Mouse (Mus musculus) ES-E14 (cell line): ENCODE data around the gene Ltbp1. TPM values are rescaled to one million over a fixed set of nuclear protein-coding genes. Genes with fewer than 3 reads are reported as not detected.
A peak's percentile ranks its signal among the peaks of the same experiment; 100 is the strongest.

Experiments
- DNase-seq: peaks from one replicate; pipeline ENCODE4 v3.0.0-alpha.2; 2013; ENCODE audit warnings: low read depth, low spot score
- H3K27ac ChIP-seq: 2 replicates; pipeline ENCODE4 v1.5.1; 2012; ENCODE audit warnings: low read depth, mild to moderate bottlenecking, low read length, moderate library complexity, mixed read lengths; ENCODE audit not compliant: poor library complexity, insufficient read depth, severe bottlenecking
- H3K36me3 ChIP-seq: 2 replicates; pipeline ENCODE4 v1.6.1; 2012; ENCODE audit warnings: mild to moderate bottlenecking, low read length, moderate library complexity, mixed read lengths; ENCODE audit not compliant: control insufficient read depth, poor library complexity, insufficient read depth, severe bottlenecking
- H3K4me1 ChIP-seq, 2 experiments: fragments of 150-350 bp in 1 of 2; sonication (generic) in 1 of 2; 2 replicates each; pipeline ENCODE4 v1.6.1; 2012; ENCODE audit warnings: low read length in 2 of 2, mild to moderate bottlenecking in 1 of 2, mixed read lengths in 1 of 2; ENCODE audit not compliant: control insufficient read depth in 2 of 2, insufficient read depth in 2 of 2, poor library complexity in 1 of 2
- H3K4me3 ChIP-seq, 2 experiments: fragments of 150-350 bp in 1 of 2; sonication (generic) in 1 of 2; 2 replicates each; pipeline ENCODE4 v1.5.1; 2012; ENCODE audit warnings: low read length in 2 of 2, low read depth in 1 of 2, mild to moderate bottlenecking in 1 of 2, mixed read lengths in 1 of 2; ENCODE audit not compliant: insufficient read depth in 1 of 2, poor library complexity in 1 of 2, severe bottlenecking in 1 of 2
- H3K9ac ChIP-seq: 2 replicates; pipeline ENCODE4 v1.6.1; 2012; ENCODE audit warnings: low read depth, mild to moderate bottlenecking, low read length, mixed read lengths; ENCODE audit not compliant: poor library complexity, insufficient read depth, severe bottlenecking
- H3K9me3 ChIP-seq: fragments of 150-350 bp; sonication (generic); 2 replicates; pipeline ENCODE4 v1.6.1; 2012; ENCODE audit warnings: low read depth, mild to moderate bottlenecking, low read length; ENCODE audit not compliant: control insufficient read depth, insufficient read depth
- CHD2 ChIP-seq: IDR thresholded peaks from 2 replicates; pipeline ENCODE4 v1.6.1; 2014; ENCODE audit warnings: mild to moderate bottlenecking, low read depth, low read length, inconsistent platforms
- HCFC1 ChIP-seq: IDR thresholded peaks from 2 replicates; pipeline ENCODE4 v1.6.1; 2012; ENCODE audit warnings: low read length, inconsistent platforms, borderline replicate concordance; ENCODE audit not compliant: insufficient read depth
- MAFK ChIP-seq: IDR thresholded peaks from 2 replicates; pipeline ENCODE4 v1.6.1; 2014; ENCODE audit warnings: mild to moderate bottlenecking, low read depth, low read length, inconsistent platforms; ENCODE audit not compliant: insufficient read depth
- ZC3H11A ChIP-seq: IDR thresholded peaks from 2 replicates; pipeline ENCODE4 v1.6.1; 2012; ENCODE audit warnings: low read depth, mild to moderate bottlenecking, inconsistent platforms, low read length, borderline replicate concordance
- ZNF384 ChIP-seq: IDR thresholded peaks from 2 replicates; pipeline ENCODE4 v1.6.1; 2012; ENCODE audit warnings: low read depth, low read length, inconsistent platforms
- in situ Hi-C, 2 experiments: fragments of 600-800 bp; cut with MboI; formaldehyde crosslinking; loops; one replicate each; pipeline ENCODE4 v1.15.1; 2025; ENCODE audit warnings: low sequenced_read_pairs in 2 of 2, inconsistent platforms in 1 of 2; ENCODE audit not compliant: unreplicated experiment in 2 of 2
- total RNA-seq: library from RNA; depleted of rRNA; stranded (reverse); fragments of 300-350 nt; gene quantifications from 2 replicates; pipeline ENCODE4 v1.2.3, GENCODE M21; 2012; rRNA removed

Ltbp1 gene
- 21.2 and 25.2 TPM in 2 replicates for total RNA-seq

DNA sequence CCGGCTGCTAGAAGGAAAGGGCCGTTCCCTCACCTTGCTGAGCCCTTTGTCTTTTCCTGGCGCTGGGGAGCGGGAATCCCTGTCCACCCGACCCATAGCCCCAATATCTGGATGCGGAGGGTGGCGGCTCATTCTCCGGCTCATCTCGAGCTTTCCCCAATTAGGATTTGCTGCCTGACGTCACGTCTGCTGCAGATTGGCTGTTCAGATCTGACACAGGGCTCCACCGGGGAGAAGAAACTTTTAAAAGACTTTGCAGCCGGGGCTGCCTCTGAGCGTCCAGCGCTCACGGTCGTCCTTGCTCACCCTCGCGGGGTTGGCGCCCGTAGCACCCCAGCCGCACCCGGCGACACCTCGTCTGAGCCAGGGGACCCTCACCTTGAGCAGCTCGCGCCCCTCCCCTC, at the start of gene Ltbp1:
TSS of gene Ltbp1 (plus strand) at position 288 of the 404 bp plus-strand sequence.
- Histone ChIP-seq H3K36me3 (no peaks in the 10 kb centered on the region), H3K4me1 (0 out of 4 replicates have a peak, but pooled peaks cover 0 to 2% of the 10 kb centered on the region in 2 experiments), H3K27ac (no peak within 1 kb of the TSS), H3K4me3 (peak within 1 kb of the TSS; percentile 81 to 92), H3K9ac (peak within 1 kb of the TSS; percentile 70), H3K9me3 (no peaks in the 10 kb centered on the region)
- in situ Hi-C loops: loop anchor here in 1 of 2 experiments (10.0 kb wide), 1 partner anchor 200 kb away; no protein-coding TSS in a partner anchor
- peak; percentile 62 for DNase-seq
- TF ChIP-seq ZC3H11A (no peak), MAFK (no peak), ZNF384 (no peak), CHD2 (no peak), HCFC1 (no peak)

DNA sequence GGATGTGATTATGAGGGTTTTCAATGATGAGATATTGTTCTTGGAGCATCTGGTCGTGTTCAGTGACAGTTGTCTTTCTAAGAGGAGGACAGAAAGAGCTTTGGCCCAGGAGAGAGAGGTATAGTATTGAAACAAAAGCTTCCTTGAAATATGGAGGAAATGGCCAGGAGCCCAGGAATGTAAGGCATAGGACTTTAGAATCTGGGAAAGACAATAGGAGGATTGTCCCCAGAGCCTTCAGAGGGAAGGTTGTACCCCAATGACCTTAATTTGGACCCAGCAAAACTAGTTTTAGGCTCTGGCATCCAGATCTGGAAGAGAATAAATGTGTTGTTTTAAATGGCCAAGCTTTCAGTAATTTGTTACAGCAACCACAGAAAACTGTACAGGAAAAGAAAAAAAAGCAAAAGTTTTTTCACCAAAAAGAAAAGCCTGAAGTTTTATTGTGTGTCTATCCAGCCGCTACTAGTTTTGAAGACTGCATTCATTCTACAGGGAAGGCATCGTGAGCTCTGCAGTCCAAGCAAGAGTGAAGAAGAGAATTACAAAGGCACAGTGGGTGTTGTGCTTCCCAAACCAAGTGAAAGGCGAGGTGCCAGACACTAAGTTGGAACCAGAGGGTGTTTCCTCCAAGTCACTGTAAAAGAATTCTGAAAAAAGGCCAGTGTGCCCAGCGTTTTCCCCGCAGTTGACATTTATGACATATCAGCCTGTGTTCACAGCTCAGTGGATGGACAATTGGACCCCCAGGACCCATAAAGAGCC, 45.7 kb upstream of the Ltbp1 start:
- TF ChIP-seq ZNF384: no peak
- TF ChIP-seq ZC3H11A: no peak
- TF ChIP-seq CHD2: 0 out of 2 replicates have a peak, but pooled peaks have one; percentile 17
- no peak for TF ChIP-seq MAFK
- Histone ChIP-seq H3K27ac (no peak overlapping the region), H3K36me3 (no peaks in the 10 kb centered on the region), H3K9ac (no peak overlapping the region), H3K4me3 (no peak overlapping the region), H3K9me3 (no peaks in the 10 kb centered on the region), H3K4me1 (peaks cover 6 to 8% of the 10 kb centered on the region in 2 experiments; a peak in 3 of 4 replicates)
- DNase-seq: no peak
- in situ Hi-C loops: no loop called here

- in situ Hi-C loops: no loop called here
- H3K4me1 ChIP-seq: peaks cover 6 to 12% of the 10 kb centered on the region in 2 experiments
- no peaks in the 10 kb centered on the region for H3K36me3 ChIP-seq
- no peak for TF ChIP-seq MAFK
- TF ChIP-seq ZNF384: no peak
- no peak for TF ChIP-seq ZC3H11A
- TF ChIP-seq CHD2: no peak
- no peak for TF ChIP-seq HCFC1
- no peaks in the 10 kb centered on the region for H3K9me3 ChIP-seq
- H3K4me3 ChIP-seq: no peak overlapping the region
- no peak overlapping the region for H3K27ac ChIP-seq
- no peak for DNase-seq
- no peak overlapping the region for H3K9ac ChIP-seq
Measured at GRCm38 (mm10) chr17:74963222-74963621, 42.1 kb upstream of the Ltbp1 start.

- Histone ChIP-seq H3K4me1 (peaks cover 6 to 12% of the 10 kb centered on the region in 2 experiments), H3K36me3 (no peaks in the 10 kb centered on the region), H3K9me3 (no peaks in the 10 kb centered on the region), H3K27ac (no peak overlapping the region), H3K4me3 (no peak overlapping the region), H3K9ac (no peak overlapping the region)
- in situ Hi-C loops: no loop called here
- TF ChIP-seq ZC3H11A: no peak
- TF ChIP-seq HCFC1: no peak
- no peak for TF ChIP-seq ZNF384
- TF ChIP-seq CHD2: no peak
- TF ChIP-seq MAFK: no peak
- DNase-seq: no peak
Measured at GRCm38 (mm10) chr17:74963861-74964260, 41.5 kb upstream of the Ltbp1 start.
